Mouse (Mus musculus) gastrocnemius, adult 18-20 months (tissue): ENCODE data around the gene Pcca. TPM values are rescaled to one million over a fixed set of nuclear protein-coding genes. Genes with fewer than 3 reads are reported as not detected.
A peak's percentile ranks its signal among the peaks of the same experiment; 100 is the strongest.

ENCODE experiments used
- DNase-seq: peaks from one replicate; pipeline ENCODE4 v3.0.0; 2021; ENCODE audit warnings: low spot score
- long read RNA-seq, 2 experiments: library from polyadenylated mRNA; stranded (forward); transcript quantifications; one replicate each; pipeline ENCODE4 v2.0.0; 2021
- total RNA-seq, 2 experiments: library from RNA; stranded (reverse); gene quantifications; 2 replicates each; pipeline ENCODE4 v1.2.3; 2021

Gene Pcca
- 10 to 100 TPM; 52.4 to 56.0 TPM for total RNA-seq
- long read RNA-seq, experiment 1, transcript Pcca-201 (24 exons, 2,592 nt): major isoform, 25 of 33 reads
- long read RNA-seq, experiment 1, partial matches to known transcripts: 1 of 33 reads
- long read RNA-seq, experiment 1, other reads (novel, unspliced or antisense): 7 of 33 reads
- long read RNA-seq, experiment 2, transcript Pcca-201 (24 exons, 2,592 nt): major isoform, 23 of 31 reads
- long read RNA-seq, experiment 2, partial matches to known transcripts: 2 of 31 reads
- long read RNA-seq, experiment 2, other reads (novel, unspliced or antisense): 5 of 31 reads

DNA sequence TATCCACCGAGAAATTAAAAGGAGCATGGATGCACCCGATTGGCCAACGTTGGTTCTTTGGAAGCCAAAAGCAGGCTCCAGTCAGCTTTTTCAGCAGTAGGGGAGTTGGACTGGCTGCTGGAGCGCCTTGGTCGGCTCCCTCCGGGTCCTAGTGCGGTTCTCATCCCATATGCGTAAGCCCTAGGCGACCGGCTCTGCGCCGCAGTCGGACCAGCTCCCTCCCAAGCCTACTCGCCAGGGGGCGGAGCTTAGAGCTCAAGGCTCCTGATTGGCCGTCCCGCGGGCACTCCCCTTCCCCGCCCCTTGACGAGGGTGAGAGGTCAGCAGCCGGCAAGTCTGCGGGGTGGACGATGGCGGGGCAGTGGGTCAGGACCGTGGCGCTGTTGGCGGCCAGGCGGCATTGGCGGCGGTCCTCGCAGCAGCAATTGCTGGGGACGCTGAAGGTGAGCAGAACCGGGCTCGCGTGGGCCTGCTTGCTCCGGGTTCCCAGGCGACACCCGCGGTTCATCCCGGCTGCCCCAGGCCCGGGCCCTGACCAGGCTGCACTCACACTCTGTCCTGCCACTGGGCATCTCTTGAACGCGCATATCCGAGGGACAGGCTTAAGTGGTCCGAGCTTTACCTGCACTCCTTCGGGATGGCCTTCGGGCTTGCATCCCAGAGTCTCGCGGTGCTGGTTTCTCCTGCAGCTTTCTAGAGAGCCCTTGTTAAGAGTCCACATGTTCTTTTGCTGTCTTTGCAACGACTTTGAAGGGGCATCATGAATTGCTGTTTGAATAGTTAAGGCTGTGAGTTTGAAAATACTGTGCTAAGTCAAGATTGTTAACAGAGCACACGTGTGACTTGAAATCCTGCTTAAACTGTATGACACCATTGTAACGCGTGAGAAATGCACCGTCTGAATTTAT is at the start of gene Pcca:
Gene Pcca (plus strand): TSS at position 308 of the 908 bp plus-strand sequence.
- DNase-seq: peak; percentile 99

DNA sequence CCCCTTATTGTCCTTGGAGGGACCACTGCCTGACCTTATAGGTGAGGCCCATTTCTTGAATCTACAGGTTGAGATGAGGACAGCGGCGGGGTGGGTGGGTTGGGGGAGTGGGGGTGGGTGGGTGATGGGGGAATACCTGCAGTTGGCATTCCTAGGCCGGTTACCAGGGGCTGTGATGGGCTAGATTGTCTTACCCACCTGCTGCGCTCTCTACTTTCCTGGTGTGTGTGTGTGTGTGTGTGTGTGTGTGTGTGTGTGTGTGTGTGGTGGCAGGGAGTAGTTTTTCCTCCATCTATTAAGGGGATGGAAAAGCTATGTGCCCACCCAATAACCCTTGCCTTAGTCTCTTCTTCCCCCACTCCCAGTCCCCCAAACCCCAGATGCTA is 49.7 kb upstream of the Pcca start:
- DNase-seq: no peak

DNA sequence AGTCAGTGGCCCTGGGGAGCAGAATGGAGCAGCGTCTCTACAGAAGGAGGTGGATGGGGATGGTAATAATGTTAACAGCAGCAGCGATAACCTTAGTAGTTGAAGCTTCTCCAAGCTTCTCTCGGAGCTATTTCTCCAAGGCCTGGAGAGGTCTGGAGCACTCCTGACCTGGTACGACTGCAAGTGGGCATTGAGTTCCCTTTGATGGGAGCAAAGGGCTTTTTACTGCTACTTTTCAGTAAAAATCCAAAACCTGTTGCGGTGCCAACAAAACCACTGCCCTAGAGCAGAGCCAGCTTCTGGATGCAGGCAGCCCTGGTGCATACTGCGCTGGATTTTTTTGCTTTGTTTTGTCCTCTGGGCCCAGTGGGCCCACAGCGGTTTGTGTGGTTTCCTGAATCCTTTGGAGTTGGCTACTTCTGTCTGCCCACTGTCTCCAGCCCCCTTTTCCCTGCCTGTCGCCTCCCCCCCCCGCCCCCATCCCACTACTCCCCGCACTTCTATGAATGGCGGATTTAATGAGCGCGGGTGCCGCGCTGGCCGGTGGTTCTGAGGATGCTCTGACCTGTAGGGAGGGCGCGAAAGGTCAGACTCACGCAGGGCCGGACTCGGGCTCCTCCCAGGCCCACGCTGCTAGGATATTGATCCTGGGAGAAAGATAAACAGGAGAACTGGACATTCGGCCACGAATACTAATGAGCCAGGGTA is 49.1 kb upstream of the Pcca start:
- no peak for DNase-seq

DNA sequence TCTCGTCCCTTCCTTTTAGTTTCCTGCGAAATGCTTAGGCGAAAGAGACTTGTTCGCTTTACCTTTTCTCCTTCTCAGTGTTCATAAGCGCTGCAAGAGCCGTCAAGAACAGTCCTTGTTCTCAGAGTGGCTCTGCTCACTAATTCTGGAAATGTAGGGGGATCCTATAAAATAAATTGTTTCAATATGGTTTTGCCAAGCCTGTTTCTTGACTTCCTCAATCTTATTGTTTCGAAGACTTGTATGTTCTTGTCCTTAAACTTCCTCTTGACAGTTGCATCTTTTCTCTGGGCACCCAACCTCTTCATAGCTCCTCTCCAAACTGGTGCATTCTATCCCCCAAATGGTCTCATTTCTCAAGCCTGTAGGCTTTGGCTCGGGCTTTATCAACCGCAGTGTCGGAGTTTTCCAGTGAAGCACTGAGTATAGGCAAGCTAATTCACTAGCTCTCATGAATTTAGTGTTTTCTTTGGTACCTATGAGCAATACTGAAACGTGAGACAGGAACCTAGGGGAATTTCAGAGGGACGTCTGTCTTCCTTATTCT is 48.4 kb upstream of the Pcca start:
- no peak for DNase-seq

DNA sequence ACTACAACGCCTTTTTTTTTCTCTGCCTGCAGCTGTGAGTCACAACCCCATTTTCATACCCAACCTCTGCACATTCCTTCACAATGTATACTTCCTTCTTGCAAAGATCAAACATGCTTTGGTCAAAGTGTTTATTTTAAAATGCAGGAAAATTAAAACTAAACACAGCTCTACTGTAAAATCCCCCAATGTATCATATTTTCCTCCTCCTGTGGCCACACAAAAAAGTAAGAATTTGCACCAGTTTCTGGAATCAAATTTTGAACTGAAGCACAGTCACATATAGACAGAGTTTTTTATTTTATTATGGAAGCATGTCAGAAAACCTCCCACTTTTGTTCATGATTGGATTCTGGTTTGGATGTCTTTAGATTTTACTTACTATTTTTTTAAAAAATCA is 47.5 kb upstream of the Pcca start:
- no peak for DNase-seq

DNA sequence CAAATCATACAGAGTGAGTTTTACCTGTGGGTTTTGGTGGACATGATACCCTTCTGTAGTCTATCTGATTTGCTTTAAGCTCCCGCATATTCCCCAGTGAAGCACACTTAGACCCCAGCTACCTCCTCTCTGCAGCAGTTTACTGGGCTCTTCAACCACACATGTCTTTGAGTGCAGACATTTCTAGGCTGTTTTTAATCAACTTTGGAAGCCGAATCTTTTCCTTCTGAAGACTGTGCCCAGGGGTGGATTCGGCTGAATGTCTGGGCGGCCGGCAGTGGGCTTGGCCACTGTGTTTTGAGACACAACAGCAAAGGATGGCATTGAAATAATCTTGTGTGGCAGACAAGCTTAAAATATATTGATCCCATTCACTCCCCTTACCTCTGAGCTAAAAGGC is 46.8 kb upstream of the Pcca start:
- DNase-seq: no peak

DNA sequence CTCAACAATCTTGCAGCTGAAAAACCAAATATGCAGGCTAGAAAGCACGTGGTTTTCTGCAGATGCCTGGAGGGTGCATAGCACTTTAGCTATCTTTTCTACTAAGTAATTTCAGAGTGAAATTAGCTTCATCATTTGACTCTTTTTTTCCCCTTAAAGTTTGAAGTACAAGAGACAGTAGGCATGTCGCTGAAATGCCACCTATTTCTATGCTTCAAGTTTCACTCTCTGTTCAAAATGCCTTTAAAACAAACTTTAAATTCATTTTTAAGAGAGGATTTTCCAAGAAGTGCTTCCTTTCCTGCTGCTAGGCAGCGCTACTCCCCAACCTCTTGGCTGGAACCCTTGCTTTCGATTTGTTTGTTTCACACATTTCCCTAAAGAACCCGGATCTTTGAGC is 45.1 kb upstream of the Pcca start:
- no peak for DNase-seq

DNA sequence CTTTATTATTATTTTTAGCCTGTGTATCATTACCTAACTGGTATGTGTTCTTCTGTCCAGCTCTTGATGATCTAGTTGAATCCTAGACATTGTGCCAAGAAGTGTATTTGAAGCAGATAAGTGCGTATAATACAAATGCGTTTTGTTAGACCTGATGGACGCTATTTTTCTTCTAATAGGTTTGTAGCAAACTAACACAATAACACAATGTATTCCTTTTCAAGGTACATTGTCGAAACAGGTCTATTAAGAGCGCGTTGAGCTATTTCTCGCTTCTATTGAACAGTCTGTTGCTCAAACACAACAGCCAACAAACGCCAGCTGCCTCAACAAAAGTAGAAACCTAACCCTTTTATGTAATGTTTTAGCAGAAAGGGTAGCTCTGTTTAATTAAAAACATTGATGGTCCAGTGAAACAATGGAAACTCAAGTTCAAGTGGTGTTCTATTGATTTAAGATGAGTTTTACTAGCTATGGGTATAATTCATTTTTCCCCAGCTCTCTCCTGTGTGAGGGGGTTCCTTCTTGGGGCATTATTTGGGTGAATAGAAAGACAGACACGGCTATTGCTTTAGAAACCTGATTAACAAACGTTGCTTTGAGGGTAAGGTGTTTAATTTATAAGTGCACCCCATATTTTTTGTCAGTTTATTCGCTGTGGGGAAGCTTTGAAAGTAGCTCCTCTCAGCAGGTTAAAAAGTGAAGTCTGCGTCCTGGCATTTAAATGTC is 44.3 kb upstream of the Pcca start:
- no peak for DNase-seq

DNA sequence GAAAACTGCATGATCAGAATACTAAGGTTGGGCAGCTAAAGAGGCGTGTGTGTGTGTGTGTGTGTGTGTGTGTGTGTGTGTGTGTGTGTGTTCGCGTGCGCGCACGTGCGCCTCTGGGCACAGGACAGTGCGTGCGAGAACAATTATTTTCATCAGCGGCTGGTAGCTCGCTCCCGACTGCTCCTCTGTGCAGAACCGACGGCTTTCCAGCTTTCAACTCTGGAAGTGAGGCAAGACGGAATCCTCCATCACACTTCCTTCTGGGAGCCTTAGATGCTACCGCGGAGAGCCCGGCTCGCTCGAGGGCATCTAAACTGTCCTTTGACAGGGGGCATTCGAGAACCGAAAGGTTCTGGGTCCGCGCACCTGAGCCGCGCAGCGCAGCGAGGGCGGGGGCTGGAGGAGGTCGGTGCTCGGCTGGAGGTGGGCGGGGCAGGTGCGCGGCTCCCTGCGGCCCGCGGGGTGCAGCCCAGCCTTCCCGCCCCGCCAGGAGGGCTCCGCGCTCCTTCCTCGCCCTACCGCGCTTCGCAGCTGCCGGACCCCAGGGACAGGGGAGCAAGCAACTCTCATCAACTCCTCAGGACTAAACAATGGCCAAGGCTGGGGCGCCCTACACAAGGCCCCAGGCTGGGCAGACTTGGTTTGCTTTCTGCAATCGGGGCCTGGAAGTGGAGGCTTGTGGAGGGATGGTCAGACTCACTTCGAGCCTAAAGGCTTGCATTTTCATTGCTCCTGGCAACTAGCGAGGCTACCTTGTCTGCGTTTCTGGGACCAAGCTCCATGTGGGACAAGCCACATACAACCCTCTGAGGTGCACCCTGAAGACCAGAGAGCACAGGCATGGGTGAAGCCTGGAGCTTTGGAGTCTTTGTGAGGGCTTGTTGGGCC is 43.4 kb upstream of the Pcca start, which contains the start of gene Gm10837:
Gene Gm10837 (plus strand): TSS at position 146 of the 888 bp plus-strand sequence.
- DNase-seq: no peak

DNA sequence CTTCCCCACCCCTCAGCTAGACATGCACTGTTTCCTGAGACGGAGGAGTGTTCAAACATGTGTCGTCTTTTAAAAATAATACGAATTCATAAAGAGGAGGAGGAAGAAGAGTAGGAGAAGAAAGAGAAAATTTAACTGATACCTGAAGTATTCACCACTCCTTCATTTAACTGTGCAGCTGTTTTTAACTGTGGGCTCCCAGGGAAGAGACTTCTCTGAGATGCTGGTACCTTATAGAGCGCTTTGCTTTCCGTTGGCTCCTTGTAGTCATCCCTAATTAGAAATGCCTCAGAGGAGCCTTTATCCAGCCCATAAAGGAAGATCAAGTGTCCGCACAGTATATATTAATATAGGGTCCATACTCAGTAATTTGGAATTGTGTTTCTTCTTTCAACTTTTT is 42.6 kb upstream of the Pcca start:
- DNase-seq: no peak

DNA sequence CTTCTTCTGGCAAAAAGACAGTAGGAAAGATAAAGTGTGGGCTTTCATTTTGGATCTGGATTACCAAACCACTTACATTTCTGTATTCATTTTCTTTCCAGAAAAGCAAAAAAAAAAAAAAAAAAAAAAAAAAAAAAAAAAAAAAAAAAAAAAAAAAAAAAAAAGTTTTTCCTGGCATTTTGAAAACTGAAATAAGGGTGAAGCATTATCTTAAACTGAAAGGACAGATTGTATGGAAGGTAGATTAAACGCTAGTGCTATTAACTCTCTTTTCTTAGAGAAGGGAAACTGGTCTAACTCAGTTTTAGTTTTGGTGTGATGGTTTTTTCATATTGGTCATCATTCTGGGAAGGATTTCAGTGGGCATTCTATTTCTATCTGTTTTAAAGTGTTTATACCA is 42.1 kb upstream of the Pcca start:
- no peak for DNase-seq

DNA sequence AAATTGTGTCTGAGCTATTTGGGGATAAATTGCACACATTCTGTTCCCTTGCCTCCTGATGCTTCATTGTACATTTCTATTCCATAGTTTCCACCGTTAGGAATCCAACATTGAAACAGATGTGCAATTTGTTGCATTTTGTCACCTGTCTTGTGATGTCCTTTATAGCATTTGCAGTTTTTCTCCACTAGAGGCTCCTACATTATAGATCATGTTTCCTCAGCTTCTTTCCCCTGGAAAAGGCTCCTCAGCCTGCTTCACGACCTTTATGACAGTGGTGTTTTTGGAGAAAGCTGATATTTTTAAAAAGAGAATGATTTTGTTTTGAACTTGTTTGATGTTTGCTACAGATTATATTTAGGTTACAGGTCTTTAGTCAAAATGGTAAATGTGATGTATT is 25.1 kb upstream of the Pcca start:
- DNase-seq: no peak

DNA sequence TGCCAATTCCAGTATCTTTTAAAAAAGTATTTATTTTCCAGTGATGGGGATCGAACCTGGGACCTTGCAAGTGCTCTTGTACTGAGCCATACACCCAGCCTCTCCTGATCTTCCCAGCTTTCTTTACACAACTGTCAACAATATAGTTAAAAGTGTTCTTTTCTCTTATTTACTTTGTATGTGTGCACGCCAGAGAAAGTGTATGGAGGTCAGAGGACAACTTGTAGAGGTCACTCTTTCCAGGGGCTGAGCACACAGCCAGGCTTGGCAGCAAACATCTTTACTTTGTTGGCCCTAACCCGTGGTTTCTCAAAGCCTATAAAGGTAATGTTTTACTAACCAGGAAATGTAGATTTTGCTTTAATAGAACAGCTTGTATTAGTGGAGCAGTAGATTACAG is 22.6 kb upstream of the Pcca start:
- no peak for DNase-seq

DNA sequence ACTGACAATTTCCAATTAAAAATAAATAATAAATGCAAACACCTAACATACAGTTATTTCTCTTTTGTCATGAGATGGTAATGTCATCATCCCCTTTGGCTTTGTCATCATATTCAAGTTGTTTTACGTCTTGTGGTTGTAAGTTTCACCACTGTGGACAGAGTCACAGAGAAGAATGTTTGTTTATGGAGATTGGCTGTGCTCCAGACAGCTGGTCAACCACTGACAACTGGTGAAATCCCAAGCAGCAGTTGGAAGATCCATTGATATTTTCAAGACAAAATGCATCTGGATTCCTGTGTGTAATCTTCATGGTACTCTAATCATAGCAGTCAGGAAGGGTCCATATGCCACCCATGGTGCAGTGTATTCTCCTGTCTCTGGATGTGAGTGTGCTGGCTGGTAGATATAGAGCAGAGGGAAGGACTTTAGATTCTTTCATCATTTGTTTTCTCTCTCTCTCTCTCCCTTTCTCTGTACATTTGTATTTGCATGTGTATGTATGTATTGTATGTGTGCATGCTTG is 20.6 kb upstream of the Pcca start:
- DNase-seq: no peak

DNA sequence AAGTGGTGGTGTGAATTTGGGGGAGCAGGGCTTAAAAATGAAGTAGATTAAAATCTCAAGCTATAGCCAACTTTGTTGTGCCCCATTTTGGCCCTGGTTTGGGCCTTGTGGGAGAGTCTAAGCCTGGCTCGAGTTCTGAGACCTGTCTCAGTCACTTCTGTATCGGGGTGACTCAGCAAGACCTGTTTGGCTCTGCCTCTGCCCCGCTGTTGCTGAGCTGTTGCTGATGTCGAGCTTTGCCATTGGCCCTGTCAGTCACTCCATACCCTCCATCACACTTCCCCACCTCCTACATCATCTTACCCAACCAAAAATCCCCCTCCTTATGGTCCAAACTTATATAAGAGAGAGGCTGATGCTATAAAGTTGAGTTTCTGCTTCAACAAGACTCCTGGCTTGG is 5.6 kb upstream of the Pcca start:
- DNase-seq: no peak

DNA sequence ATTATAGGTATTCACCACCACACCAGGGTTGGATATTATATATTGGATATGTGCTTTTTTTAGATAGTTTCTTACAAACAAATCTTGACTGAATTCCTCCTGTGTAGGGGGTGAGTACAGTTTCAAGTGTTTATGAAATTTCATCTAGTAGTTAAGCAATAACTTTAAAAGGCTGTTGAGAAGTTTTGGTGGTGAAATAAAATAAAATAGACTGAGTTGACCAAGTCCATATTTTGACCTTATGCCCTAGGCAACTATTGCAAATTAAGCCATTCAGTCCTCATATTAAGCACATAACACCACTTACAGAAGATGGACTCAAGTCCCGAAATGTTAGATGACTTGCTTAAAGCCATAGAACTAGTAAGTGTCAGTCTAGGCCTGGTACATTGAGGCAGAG is 1.9 kb downstream of the Pcca start:
- no peak for DNase-seq

DNA sequence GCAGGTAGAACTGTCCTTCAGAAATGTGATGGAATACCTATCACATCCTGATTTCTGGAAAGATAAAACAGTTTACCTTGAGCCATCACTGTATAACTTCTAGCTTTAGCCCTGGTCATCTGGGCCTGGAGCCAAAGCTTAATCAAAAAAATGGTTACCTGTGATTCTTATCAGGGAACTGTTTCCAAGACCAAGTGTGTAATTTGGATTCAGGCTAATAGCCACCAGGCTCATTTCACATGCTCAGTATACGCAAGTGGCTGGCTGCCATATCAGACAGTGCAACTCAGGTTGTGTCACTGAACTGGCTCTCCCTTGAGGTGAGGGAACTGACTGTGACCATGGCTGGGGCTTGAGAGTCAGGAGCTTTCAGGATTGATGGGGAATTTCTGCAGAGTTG is 14.3 kb downstream of the Pcca start:
- DNase-seq: no peak

DNA sequence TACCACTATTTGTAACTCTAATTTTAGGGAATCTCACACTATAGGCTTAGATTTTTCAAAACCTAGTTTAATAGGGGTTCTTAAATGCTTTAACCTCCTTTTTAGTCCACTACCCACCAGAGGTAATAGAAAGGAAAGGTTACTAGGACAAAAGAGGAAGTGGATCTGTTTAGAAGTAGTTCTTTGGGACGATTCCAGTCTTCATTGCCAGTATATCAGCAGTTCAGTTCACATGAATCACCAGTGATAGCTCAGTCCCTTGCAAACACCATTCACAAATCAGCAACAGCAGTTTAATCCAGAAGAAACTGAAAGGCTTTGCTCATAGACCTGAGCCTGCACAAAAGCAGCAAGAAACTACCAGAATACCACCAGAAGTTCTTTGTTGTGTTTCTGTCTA is 14.8 kb downstream of the Pcca start:
- DNase-seq: no peak

DNA sequence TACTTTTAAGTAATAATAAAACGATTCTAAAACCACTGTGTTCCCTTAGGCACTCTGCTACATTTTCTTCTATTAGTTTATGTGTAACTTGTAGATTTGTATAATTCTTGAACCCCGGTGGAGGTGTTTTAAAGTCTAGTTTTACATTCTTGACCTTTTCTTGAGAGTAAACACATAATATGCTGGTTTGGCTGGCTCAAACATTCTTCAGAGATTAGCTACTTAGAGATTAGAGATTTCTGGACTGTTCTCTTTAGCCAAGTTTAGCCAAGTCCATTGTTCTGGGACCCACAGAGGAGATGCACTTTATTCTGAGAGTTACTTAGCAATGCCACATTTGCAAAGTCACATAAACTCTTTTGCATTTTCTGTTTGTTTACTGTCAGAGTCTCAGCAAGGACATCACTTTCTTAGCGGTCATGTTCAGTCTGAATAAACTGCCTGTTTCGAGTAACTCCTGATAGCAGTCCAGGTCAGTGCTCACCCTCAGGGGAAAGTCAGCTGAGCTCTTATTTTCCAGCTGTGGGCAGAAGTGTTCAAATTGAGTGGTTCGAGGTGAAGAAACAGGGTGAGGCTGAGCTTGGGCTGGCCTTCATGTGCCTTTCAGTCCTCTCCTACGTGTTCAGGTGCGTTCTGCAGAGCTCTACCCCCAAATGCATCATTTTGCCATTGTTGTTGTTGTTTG is 18.8 kb downstream of the Pcca start:
- no peak for DNase-seq
